Mouse (Mus musculus) ES-Bruce4 (cell line): Measurements from ENCODE around the gene Glrx2.

Source experiments
- CTCF ChIP-seq: IDR thresholded peaks from one replicate; pipeline ENCODE4 v1.8.1; 2011; ENCODE audit warnings: low read depth, low read length
- EP300 ChIP-seq: IDR thresholded peaks from 2 replicates; pipeline ENCODE4 v1.6.1; 2011; ENCODE audit warnings: low read depth, low read length; ENCODE audit not compliant: insufficient read depth
- POLR2A ChIP-seq: IDR thresholded peaks from one replicate; pipeline ENCODE4 v1.8.1; 2011; ENCODE audit warnings: low read length; ENCODE audit not compliant: insufficient read depth

DNA sequence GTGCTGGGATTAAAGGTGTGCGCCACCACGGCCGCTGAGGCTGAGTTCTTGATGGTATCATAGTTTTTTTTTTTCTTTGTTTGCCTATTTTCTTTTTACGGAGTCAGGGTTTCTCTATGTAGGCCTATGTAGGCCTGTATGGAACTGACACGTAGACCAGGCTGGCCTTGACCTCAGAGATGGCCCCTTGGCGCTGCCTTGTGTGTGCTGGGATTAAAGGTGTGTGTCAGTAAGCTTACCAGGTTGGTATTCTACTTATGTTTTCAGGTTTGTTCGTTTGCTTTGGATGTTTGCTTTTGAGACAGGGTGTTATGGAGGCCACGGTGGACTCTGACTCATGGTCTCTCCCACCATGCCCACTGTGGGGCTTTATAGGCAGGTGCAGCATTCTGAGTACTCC, 46.0 kb downstream of the Glrx2 start:
- TF ChIP-seq CTCF: no peak
- no peak for TF ChIP-seq POLR2A
- TF ChIP-seq EP300: no peak
